Mouse (Mus musculus) MEL (cell line): Measurements from ENCODE around the gene Actr1b. TPM values are rescaled to one million over a fixed set of nuclear protein-coding genes. Genes with fewer than 3 reads are reported as not detected.

Experiments
- DNase-seq: peaks from one replicate; pipeline ENCODE4 v3.0.0; 2011; ENCODE audit warnings: low read depth, low spot score
- H3K27ac ChIP-seq: 2 replicates; pipeline ENCODE4 v1.5.1; 2012; ENCODE audit warnings: low read depth, mild to moderate bottlenecking, control low read depth, low read length, moderate library complexity; ENCODE audit not compliant: control insufficient read depth
- H3K27me3 ChIP-seq, 2 experiments: fragments of 150-350 bp in 1 of 2; sonication (generic) in 1 of 2; 2 replicates each; pipeline ENCODE4 v1.6.1; 2012; ENCODE audit warnings: low read length in 2 of 2, mild to moderate bottlenecking in 2 of 2, improper control_type of control experiment in 1 of 2, moderate library complexity in 1 of 2; ENCODE audit not compliant: insufficient read depth in 2 of 2, control insufficient read depth in 1 of 2
- H3K36me3 ChIP-seq, 2 experiments: 2 replicates each; pipeline ENCODE4 v1.6.1; 2012 to 2014; ENCODE audit warnings: low read length in 2 of 2, improper control_type of control experiment in 1 of 2, inconsistent platforms in 1 of 2, mild to moderate bottlenecking in 1 of 2; ENCODE audit not compliant: insufficient read depth in 2 of 2, control insufficient read depth in 1 of 2
- H3K4me1 ChIP-seq, 2 experiments: fragments of 150-350 bp in 1 of 2; sonication (generic) in 1 of 2; 2 replicates each; pipeline ENCODE4 v1.6.1; 2012; ENCODE audit warnings: low read length in 2 of 2, improper control_type of control experiment in 1 of 2, mild to moderate bottlenecking in 1 of 2; ENCODE audit not compliant: insufficient read depth in 2 of 2, control insufficient read depth in 1 of 2
- H3K4me3 ChIP-seq, 2 experiments: fragments of 150-350 bp in 1 of 2; sonication (generic) in 1 of 2; 2 replicates each; pipeline ENCODE4 v1.5.1; 2012; ENCODE audit warnings: low read depth in 2 of 2, low read length in 2 of 2, mild to moderate bottlenecking in 2 of 2, moderate library complexity in 2 of 2, control low read depth in 1 of 2, improper control_type of control experiment in 1 of 2; ENCODE audit not compliant: control insufficient read depth in 1 of 2, insufficient read depth in 1 of 2
- H3K79me2 ChIP-seq: 2 replicates; pipeline ENCODE4 v1.6.1; 2012; ENCODE audit warnings: mild to moderate bottlenecking, low read length, moderate library complexity; ENCODE audit not compliant: control insufficient read depth, poor library complexity, insufficient read depth
- H3K9ac ChIP-seq: 2 replicates; pipeline ENCODE4 v1.6.1; 2012; ENCODE audit warnings: low read depth, mild to moderate bottlenecking, control low read depth, low read length, moderate library complexity; ENCODE audit not compliant: control insufficient read depth, poor library complexity, severe bottlenecking
- H3K9me3 ChIP-seq: fragments of 150-350 bp; sonication (generic); replicated peaks from 2 replicates; pipeline ENCODE4 v1.6.1; 2012; ENCODE audit warnings: mild to moderate bottlenecking, low read length, improper control_type of control experiment, moderate library complexity; ENCODE audit not compliant: insufficient read depth
- BHLHE40 ChIP-seq: IDR thresholded peaks from 2 replicates; pipeline ENCODE4 v1.6.1; 2012; ENCODE audit warnings: low read depth, mild to moderate bottlenecking, inconsistent platforms, low read length, improper control_type of control experiment, borderline replicate concordance
- CHD2 ChIP-seq: IDR thresholded peaks from 2 replicates; pipeline ENCODE4 v1.6.1; 2011; ENCODE audit warnings: low read length, improper control_type of control experiment
- CTCF ChIP-seq, 3 experiments: IDR thresholded peaks in 2 of 3; conservative IDR thresholded peaks in 1 of 3; 2 replicates each; pipeline ENCODE4 v1.5.1; 2011 to 2012; ENCODE audit warnings: low read length in 3 of 3, low read depth in 2 of 3, mild to moderate bottlenecking in 2 of 3, improper control_type of control experiment in 1 of 3, inconsistent platforms in 1 of 3, mixed read lengths in 1 of 3, moderate library complexity in 1 of 3; ENCODE audit not compliant: control insufficient read depth in 1 of 3, insufficient read depth in 1 of 3, poor library complexity in 1 of 3, severe bottlenecking in 1 of 3
- ELF1 ChIP-seq: IDR thresholded peaks from 2 replicates; pipeline ENCODE4 v1.6.1; 2014; ENCODE audit warnings: low read depth, mild to moderate bottlenecking, inconsistent platforms, low read length, improper control_type of control experiment, moderate library complexity
- ETS1 ChIP-seq: IDR thresholded peaks from 2 replicates; pipeline ENCODE4 v1.6.1; 2012; ENCODE audit warnings: low read depth, mild to moderate bottlenecking, inconsistent platforms, low read length, improper control_type of control experiment, moderate library complexity
- GABPA ChIP-seq: IDR thresholded peaks from 2 replicates; pipeline ENCODE4 v1.6.1; 2012; ENCODE audit warnings: low read depth, mild to moderate bottlenecking, inconsistent platforms, low read length, improper control_type of control experiment, moderate library complexity
- GATA1 ChIP-seq: IDR thresholded peaks from 2 replicates; pipeline ENCODE4 v1.6.1; 2011; ENCODE audit warnings: low read depth, low read length, improper control_type of control experiment
- HCFC1 ChIP-seq: IDR thresholded peaks from 2 replicates; pipeline ENCODE4 v1.6.1; 2012; ENCODE audit warnings: low read depth, mild to moderate bottlenecking, inconsistent platforms, low read length, improper control_type of control experiment, moderate library complexity
- JUND ChIP-seq: IDR thresholded peaks from 2 replicates; pipeline ENCODE4 v1.6.1; 2011; ENCODE audit warnings: low read depth, mild to moderate bottlenecking, improper control_type of control experiment, low read length
- MAFK ChIP-seq: IDR thresholded peaks from 2 replicates; pipeline ENCODE4 v1.6.1; 2011; ENCODE audit warnings: low read depth, mild to moderate bottlenecking, low read length, improper control_type of control experiment, borderline replicate concordance
- MAX ChIP-seq: IDR thresholded peaks from 2 replicates; pipeline ENCODE4 v1.6.1; 2011; ENCODE audit warnings: low read length, improper control_type of control experiment
- MAZ ChIP-seq: IDR thresholded peaks from 2 replicates; pipeline ENCODE4 v1.6.1; 2012; ENCODE audit warnings: low read depth, mild to moderate bottlenecking, inconsistent platforms, low read length, improper control_type of control experiment
- MEF2A ChIP-seq: IDR thresholded peaks from 2 replicates; pipeline ENCODE4 v1.6.1; 2014; ENCODE audit warnings: low read depth, mild to moderate bottlenecking, inconsistent platforms, low read length, improper control_type of control experiment; ENCODE audit not compliant: poor library complexity, insufficient replicate concordance, severe bottlenecking; ENCODE audit errors: extremely low read depth
- MXI1 ChIP-seq: IDR thresholded peaks from 2 replicates; pipeline ENCODE4 v1.6.1; 2011; ENCODE audit warnings: mild to moderate bottlenecking, low read depth, low read length, improper control_type of control experiment
- MYB ChIP-seq: IDR thresholded peaks from 2 replicates; pipeline ENCODE4 v1.6.1; 2011; ENCODE audit warnings: mild to moderate bottlenecking, low read depth, low read length, improper control_type of control experiment
- NELFE ChIP-seq: IDR thresholded peaks from 2 replicates; pipeline ENCODE4 v1.6.1; 2011; ENCODE audit warnings: low read depth, low read length, improper control_type of control experiment
- NRF1 ChIP-seq: IDR thresholded peaks from 2 replicates; pipeline ENCODE4 v1.6.1; 2014; ENCODE audit warnings: low read depth, mild to moderate bottlenecking, inconsistent platforms, low read length, improper control_type of control experiment, moderate library complexity; ENCODE audit not compliant: poor library complexity, insufficient read depth, severe bottlenecking
- POLR2AphosphoS2 ChIP-seq: IDR thresholded peaks from 2 replicates; pipeline ENCODE4 v1.6.1; 2011; ENCODE audit warnings: low read length, improper control_type of control experiment
- RAD21 ChIP-seq: IDR thresholded peaks from 2 replicates; pipeline ENCODE4 v1.6.1; 2011; ENCODE audit warnings: mild to moderate bottlenecking, low read depth, low read length, improper control_type of control experiment
- RCOR1 ChIP-seq: IDR thresholded peaks from 2 replicates; pipeline ENCODE4 v1.6.1; 2012; ENCODE audit warnings: low read depth, mild to moderate bottlenecking, inconsistent platforms, low read length, improper control_type of control experiment
- TAL1 ChIP-seq: IDR thresholded peaks from 2 replicates; pipeline ENCODE4 v1.6.1; 2012; ENCODE audit warnings: mild to moderate bottlenecking, inconsistent platforms, low read length, moderate library complexity, mixed read lengths
- TBP ChIP-seq: IDR thresholded peaks from 2 replicates; pipeline ENCODE4 v1.8.0; 2011; ENCODE audit warnings: low read depth, low read length, improper control_type of control experiment
- TCF12 ChIP-seq: IDR thresholded peaks from 2 replicates; pipeline ENCODE4 v1.6.1; 2014; ENCODE audit warnings: low read depth, mild to moderate bottlenecking, inconsistent platforms, low read length, improper control_type of control experiment, moderate library complexity
- ZNF384 ChIP-seq: IDR thresholded peaks from 2 replicates; pipeline ENCODE4 v1.6.1; 2012; ENCODE audit warnings: low read depth, mild to moderate bottlenecking, inconsistent platforms, low read length, improper control_type of control experiment
- polyA plus RNA-seq, 2 experiments: library from polyadenylated mRNA; stranded (reverse) in 1 of 2; unstranded in 1 of 2; fragments of >175 nt in 1 of 2; fragments of >200 nt in 1 of 2; gene quantifications; 2 replicates each; pipeline versions ENCODE4 v1.2.1 to v1.2.4; 2012; ENCODE audit warnings: low replicate concordance in 2 of 2, low read depth in 1 of 2; ENCODE audit not compliant: insufficient read length in 2 of 2, insufficient read depth in 1 of 2, missing spikeins in 1 of 2
- total RNA-seq: library from RNA; depleted of rRNA; stranded (reverse); fragments of 300-350 nt; gene quantifications from 2 replicates; pipeline ENCODE4 v1.2.3, GENCODE M21; 2012

Gene Actr1b
- total and polyA plus RNA-seq, 3 experiments: 86.1 to 106 TPM; not detected in 1

DNA sequence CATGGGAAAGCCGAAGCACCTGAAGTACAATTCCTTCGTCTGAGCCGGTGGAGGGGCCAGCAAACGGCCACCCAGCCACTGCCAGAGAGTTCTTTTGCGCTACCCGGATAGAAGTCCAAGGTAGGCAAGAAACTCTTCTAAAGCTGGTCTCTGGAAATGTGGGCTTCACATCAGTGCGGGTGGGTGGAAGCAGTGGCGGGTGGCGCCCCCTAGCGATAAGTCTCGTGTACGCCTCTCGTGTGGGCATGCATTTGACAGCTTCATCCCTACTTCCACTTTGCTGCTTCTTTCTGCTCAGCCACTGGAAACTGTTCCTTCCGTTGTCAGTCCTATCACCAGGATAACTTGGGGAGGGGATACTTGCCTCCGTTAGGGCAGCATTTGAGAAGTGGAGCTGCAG lies 32.2 kb upstream of the Actr1b start (continued):
- TF ChIP-seq JUND (no peak), MYB (no peak), CTCF (IDR thresholded peaks at IDR 0.05 in 2 of 3, conservative IDR thresholded peaks at IDR 0.05 in 1 of 3; ENCODE audit: control insufficient read depth in 1 of 3, insufficient read depth in 1 of 3, low read depth in 2 of 3, low read length in 3 of 3, poor library complexity in 1 of 3, severe bottlenecking in 1 of 3) (peak; percentile 73 to 88 (median 82)), TAL1 (no peak), RAD21 (peak; percentile 60), TBP (no peak), ELF1 (no peak), MAX (no peak), ZNF384 (no peak), MEF2A (no peak), MAFK (no peak), GABPA (no peak), CHD2 (no peak)

DNA sequence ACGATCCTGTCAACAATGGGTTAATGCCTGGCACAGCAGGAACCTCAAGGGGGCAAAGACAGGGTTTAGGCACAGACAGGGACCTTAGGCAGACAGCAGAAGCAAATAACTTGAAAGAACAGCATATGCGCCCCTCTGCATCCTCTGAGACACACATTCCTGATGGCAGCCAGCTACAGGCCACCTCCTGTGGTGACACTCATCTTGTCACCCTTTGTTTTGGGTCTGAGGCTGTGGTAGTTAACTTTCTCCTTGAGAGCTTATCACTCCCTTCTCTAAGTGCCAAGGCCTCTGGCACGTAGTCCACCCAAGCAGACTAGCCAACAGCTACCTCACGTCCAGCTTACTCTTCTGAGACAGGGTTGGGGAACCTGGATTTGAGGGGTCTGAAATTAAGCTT lies 31.4 kb upstream of the Actr1b start:
- H3K79me2 ChIP-seq: no peaks in the 10 kb centered on the region
- H3K4me3 ChIP-seq: no peak overlapping the region
- DNase-seq: no peak
- no peaks in the 10 kb centered on the region for H3K36me3 ChIP-seq
- H3K9ac ChIP-seq: no peak overlapping the region
- peaks cover 0 to 5% of the 10 kb centered on the region in 2 experiments; a peak in 1 of 4 replicates for H3K4me1 ChIP-seq
- no peak for TF ChIP-seq ZNF384
- TF ChIP-seq MAZ: no peak
- TF ChIP-seq NELFE: no peak
- no peak for TF ChIP-seq TCF12
- no peak for TF ChIP-seq JUND
- no peak for TF ChIP-seq HCFC1
- no peak for TF ChIP-seq MXI1
- no peak for TF ChIP-seq POLR2AphosphoS2
- TF ChIP-seq TAL1: no peak
- no peak for TF ChIP-seq MEF2A
- TF ChIP-seq GABPA: no peak
- no peak for TF ChIP-seq MAX
- no peak for TF ChIP-seq GATA1
- TF ChIP-seq RAD21: no peak
- TF ChIP-seq BHLHE40: no peak
- no peak for TF ChIP-seq ETS1
- TF ChIP-seq NRF1: no peak
- no peak for TF ChIP-seq RCOR1
- TF ChIP-seq, all 39 proteins: peak for 0
- H3K27ac ChIP-seq: no peak overlapping the region
- no peaks in the 10 kb centered on the region for H3K9me3 ChIP-seq
- peaks cover 0 to 4% of the 10 kb centered on the region in 2 experiments; a peak in 1 of 4 replicates for H3K27me3 ChIP-seq
